Mouse (Mus musculus) lung, embryonic 14.5 days (tissue): Measurements from ENCODE around the gene BC055324. TPM values are rescaled to one million over a fixed set of nuclear protein-coding genes. Genes with fewer than 3 reads are reported as not detected.

Experiments used
- ATAC-seq: fragments of 200-750 bp; cut with Nextera tagmentation; 2 replicates; pipeline ENCODE4 v1.8.0; 2017; ENCODE audit warnings: mild to moderate bottlenecking, moderate TSS enrichment, moderate library complexity; ENCODE audit not compliant: insufficient read depth
- DNase-seq: peaks from one replicate; pipeline ENCODE4 v3.0.0-alpha.2; 2015
- H3K27ac ChIP-seq: fragments of 300-500 bp; sonication (generic); 2 replicates; pipeline ENCODE4 v1.5.1; 2014; ENCODE audit warnings: low read depth, mild to moderate bottlenecking, moderate library complexity
- H3K27me3 ChIP-seq: fragments of 300-500 bp; sonication (generic); 2 replicates; pipeline ENCODE4 v1.6.1; 2014; ENCODE audit warnings: low read length, control low read depth; ENCODE audit not compliant: insufficient read depth
- H3K36me3 ChIP-seq: fragments of 300-500 bp; sonication (generic); 2 replicates; pipeline ENCODE4 v1.6.1; 2014; ENCODE audit warnings: control low read depth; ENCODE audit not compliant: insufficient read depth
- H3K4me1 ChIP-seq: fragments of 300-500 bp; sonication (generic); 2 replicates; pipeline ENCODE4 v1.6.1; 2014; ENCODE audit warnings: antibody characterized with exemption, control low read depth; ENCODE audit not compliant: insufficient read depth
- H3K4me2 ChIP-seq: fragments of 300-500 bp; sonication (generic); 2 replicates; pipeline ENCODE4 v1.6.1; 2014; ENCODE audit warnings: mild to moderate bottlenecking
- H3K4me3 ChIP-seq: fragments of 300-500 bp; sonication (generic); 2 replicates; pipeline ENCODE4 v1.5.1; 2014; ENCODE audit warnings: low read depth, low read length
- H3K9ac ChIP-seq: fragments of 300-500 bp; sonication (generic); 2 replicates; pipeline ENCODE4 v1.6.1; 2014
- H3K9me3 ChIP-seq: fragments of 300-500 bp; sonication (generic); 2 replicates; pipeline ENCODE4 v1.6.1; 2016; ENCODE audit warnings: low read depth, low read length, control low read depth
- CTCF ChIP-seq: IDR thresholded peaks from 2 replicates; pipeline ENCODE4 v1.5.1; 2016; ENCODE audit warnings: antibody characterized with exemption, low read depth
- WGBS: fragments of 180-500 bp; shearing (Covaris S2); extraction: QIAGEN DNeasy Blood & Tissue Kit; methylation state at CpG from one replicate; pipeline ENCODE4 v1.1.7; 2014; 5-methylcytosine and 5-hydroxymethylcytosine counted together
- polyA plus RNA-seq: library from polyadenylated mRNA; unstranded; fragments of >200 nt; fragmentation: Nextera tagmentation; extraction: Ambion mirVana; gene quantifications from 2 replicates; pipeline ENCODE4 v1.2.1, GENCODE M21; 2014

Gene BC055324
- polyA plus RNA-seq, 1 experiment from 2014 or later: 34.1 TPM

GRCm38 (mm10) chr1:163953396-163953795 lies 41.2 kb downstream of the BC055324 start:
- Histone ChIP-seq H3K4me1 (no peaks in the 10 kb centered on the region), H3K27me3 (no peaks in the 10 kb centered on the region), H3K4me3 (no peak overlapping the region), H3K4me2 (no peak overlapping the region), H3K36me3 (peaks cover 88% of the 10 kb centered on the region), H3K9ac (no peak overlapping the region), H3K9me3 (no peaks in the 10 kb centered on the region), H3K27ac (no peak overlapping the region)
- WGBS: 86% methylated on average over 2 of the region's 2 CpGs
- no peak for ATAC-seq
- no peak for TF ChIP-seq CTCF
- DNase-seq: no peak

GRCm38 (mm10) chr1:163942056-163942455 lies 52.5 kb downstream of the BC055324 start:
- Histone ChIP-seq H3K4me3 (no peak overlapping the region), H3K27me3 (no peaks in the 10 kb centered on the region), H3K27ac (no peak overlapping the region), H3K4me1 (no peaks in the 10 kb centered on the region), H3K4me2 (no peak overlapping the region), H3K9me3 (no peaks in the 10 kb centered on the region), H3K36me3 (peaks cover 92% of the 10 kb centered on the region), H3K9ac (no peak overlapping the region)
- ATAC-seq: no peak
- DNase-seq: no peak
- TF ChIP-seq CTCF: no peak
- WGBS: 64% methylated on average over 6 of the region's 6 CpGs

- no peak for ATAC-seq
- Histone ChIP-seq H3K4me2 (no peak overlapping the region), H3K9me3 (no peaks in the 10 kb centered on the region), H3K27ac (no peak overlapping the region), H3K9ac (no peak overlapping the region), H3K36me3 (peaks cover 48% of the 10 kb centered on the region), H3K4me1 (peaks cover 9% of the 10 kb centered on the region; the same call in 1 of the 2 replicates), H3K27me3 (no peaks in the 10 kb centered on the region), H3K4me3 (no peak overlapping the region)
- no peak for DNase-seq
- WGBS: 69% methylated on average over 2 of the region's 2 CpGs
- TF ChIP-seq CTCF: no peak
Observed at GRCm38 (mm10) chr1:163934591-163934990, 60.0 kb downstream of the BC055324 start.

- peaks cover 27% of the 10 kb centered on the region; the same call in 1 of the 2 replicates for H3K36me3 ChIP-seq
- H3K4me1 ChIP-seq: peaks cover 15% of the 10 kb centered on the region; the same call in 1 of the 2 replicates
- H3K9me3 ChIP-seq: no peaks in the 10 kb centered on the region
- H3K27me3 ChIP-seq: no peaks in the 10 kb centered on the region
- DNase-seq: no peak
- ATAC-seq: no peak
- H3K9ac ChIP-seq: no peak overlapping the region
- no peak overlapping the region for H3K4me2 ChIP-seq
- TF ChIP-seq CTCF: no peak
- 76% methylated on average over 8 of the region's 8 CpGs for WGBS
- H3K4me3 ChIP-seq: no peak overlapping the region
- H3K27ac ChIP-seq: no peak overlapping the region
Observed at GRCm38 (mm10) chr1:163931801-163932200, 62.8 kb downstream of the BC055324 start.

GRCm38 (mm10) chr1:163930458-163930794 lies 64.2 kb downstream of the BC055324 start:
- peak overlapping the region; percentile 94 for H3K9ac ChIP-seq
- 2% methylated on average over 12 of the region's 12 CpGs for WGBS
- DNase-seq (no peak), ATAC-seq (no peak; the same call in 1 of the 2 replicates)
- no peaks in the 10 kb centered on the region for H3K27me3 ChIP-seq
- peak overlapping the region; percentile 94 for H3K4me3 ChIP-seq
- no peak overlapping the region for H3K27ac ChIP-seq
- peaks cover 15% of the 10 kb centered on the region; the same call in 1 of the 2 replicates for H3K4me1 ChIP-seq
- H3K9me3 ChIP-seq: no peaks in the 10 kb centered on the region
- peak overlapping the region; percentile 76 for H3K4me2 ChIP-seq
- TF ChIP-seq CTCF: no peak
- H3K36me3 ChIP-seq: peaks cover 13% of the 10 kb centered on the region; the same call in 1 of the 2 replicates

GRCm38 (mm10) chr1:163929636-163930457 lies 64.7 kb downstream of the BC055324 start:
- WGBS: under 1% methylated on average over 75 of the region's 77 CpGs
- Histone ChIP-seq H3K4me3 (peak overlapping the region; percentile 94), H3K36me3 (peaks cover 7% of the 10 kb centered on the region; the same call in 1 of the 2 replicates), H3K9ac (peak overlapping the region; percentile 94), H3K9me3 (no peaks in the 10 kb centered on the region), H3K27ac (peak overlapping the region; percentile 68; the same call in 1 of the 2 replicates), H3K4me1 (peaks cover 15% of the 10 kb centered on the region; the same call in 1 of the 2 replicates), H3K4me2 (peak overlapping the region; percentile 76), H3K27me3 (no peaks in the 10 kb centered on the region)
- no peak for TF ChIP-seq CTCF
- DNase-seq (peak; percentile 97), ATAC-seq (peak; percentile 93)

- Histone ChIP-seq H3K27me3 (no peaks in the 10 kb centered on the region), H3K4me2 (peak within 1 kb of the TSS; percentile 76), H3K27ac (peak within 1 kb of the TSS; percentile 68; the same call in 1 of the 2 replicates), H3K9ac (peak within 1 kb of the TSS; percentile 94), H3K4me3 (peak within 1 kb of the TSS; percentile 94), H3K4me1 (peaks cover 15% of the 10 kb centered on the region; the same call in 1 of the 2 replicates), H3K36me3 (no peaks in the 10 kb centered on the region), H3K9me3 (no peaks in the 10 kb centered on the region)
- no peak for TF ChIP-seq CTCF
- ATAC-seq: no peak
- DNase-seq: no peak
- 67% methylated on average over 7 of the region's 7 CpGs for WGBS
Observed at GRCm38 (mm10) chr1:163928846-163929245, 65.8 kb downstream of the BC055324 start, which contains the start of gene Scyl3. TSS of gene Scyl3 (plus strand) at chr1:163929100.
